Mouse (Mus musculus) heart, embryonic 10.5 days (tissue): ENCODE data around the gene Jmjd7. TPM values are rescaled to one million over a fixed set of nuclear protein-coding genes. Genes with fewer than 3 reads are reported as not detected.

Experiments used
- DNase-seq: peaks from one replicate; pipeline ENCODE4 v3.0.0-alpha.2; 2017; ENCODE audit warnings: low spot score
- H3K27ac ChIP-seq: fragments of 300-500 bp; sonication (generic); 2 replicates; pipeline ENCODE4 v1.5.1; 2016; ENCODE audit warnings: mild to moderate bottlenecking
- H3K27me3 ChIP-seq: fragments of 300-500 bp; sonication (generic); 2 replicates; pipeline ENCODE4 v1.6.1; 2016; ENCODE audit warnings: mild to moderate bottlenecking; ENCODE audit not compliant: poor library complexity, insufficient read depth, severe bottlenecking
- H3K36me3 ChIP-seq: fragments of 300-500 bp; sonication (generic); 2 replicates; pipeline ENCODE4 v1.6.1; 2016; ENCODE audit warnings: mild to moderate bottlenecking, moderate library complexity
- H3K4me1 ChIP-seq: fragments of 300-500 bp; sonication (generic); 2 replicates; pipeline ENCODE4 v1.6.1; 2016; ENCODE audit warnings: mild to moderate bottlenecking
- H3K4me3 ChIP-seq: fragments of 300-500 bp; sonication (generic); 2 replicates; pipeline ENCODE4 v1.5.1; 2016; ENCODE audit warnings: mild to moderate bottlenecking, moderate library complexity
- H3K9me3 ChIP-seq: fragments of 300-500 bp; sonication (generic); 2 replicates; pipeline ENCODE4 v1.6.1; 2016; ENCODE audit warnings: mild to moderate bottlenecking, moderate library complexity
- WGBS: fragments of 180-500 bp; shearing (Covaris S2); methylation state at CpG from one replicate; pipeline ENCODE4 v1.1.7; 2016; 5-methylcytosine and 5-hydroxymethylcytosine counted together
- polyA plus RNA-seq: library from polyadenylated mRNA; unstranded; fragments of >200 nt; fragmentation: Nextera tagmentation; extraction: Ambion mirVana; gene quantifications from 2 replicates; pipeline ENCODE4 v1.2.1, GENCODE M21; 2016

The Jmjd7 gene
- polyA plus RNA-seq, 1 experiment from 2014 or later: 17.6 TPM

DNA sequence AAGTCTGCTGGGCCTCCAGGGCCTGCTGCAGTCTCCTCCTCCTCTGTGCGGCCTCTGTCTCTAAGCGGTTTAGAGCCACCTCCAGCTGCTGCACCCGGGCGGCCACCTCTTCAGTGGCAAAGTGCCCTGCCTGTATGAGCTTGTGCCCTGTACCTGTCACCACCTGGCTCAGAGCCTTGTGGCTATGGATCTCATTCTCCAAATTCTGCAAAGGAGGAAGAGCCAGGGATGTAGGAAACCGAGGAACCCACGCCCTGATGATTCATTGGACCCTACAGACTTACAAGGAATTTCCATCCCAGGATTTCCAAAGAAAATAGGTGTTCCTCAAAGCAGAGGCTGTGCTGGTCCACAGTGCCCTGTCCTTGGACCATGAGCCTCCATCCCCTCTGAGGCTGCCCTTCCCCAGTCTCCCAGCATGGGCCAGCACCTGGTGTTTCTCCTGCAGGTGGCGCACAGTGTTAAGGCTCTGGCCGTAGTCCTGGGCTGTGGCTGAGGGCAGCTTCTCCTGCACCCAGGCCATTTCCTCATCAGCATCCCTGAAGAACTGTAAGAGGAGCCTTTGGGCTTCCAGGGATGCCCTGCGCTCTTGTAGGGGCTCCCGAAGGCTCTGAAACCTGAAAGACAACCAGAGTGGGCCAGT lies 22.5 kb downstream of the Jmjd7 start:
- DNase-seq: no peak
- Histone ChIP-seq H3K27ac (no peak overlapping the region), H3K36me3 (no peaks in the 10 kb centered on the region), H3K27me3 (peaks cover 49% of the 10 kb centered on the region; the same call in 1 of the 2 replicates), H3K9me3 (no peaks in the 10 kb centered on the region), H3K4me1 (peaks cover 11% of the 10 kb centered on the region; the same call in 1 of the 2 replicates), H3K4me3 (no peak overlapping the region)
- WGBS: 50% methylated on average over 10 of the region's 10 CpGs

DNA sequence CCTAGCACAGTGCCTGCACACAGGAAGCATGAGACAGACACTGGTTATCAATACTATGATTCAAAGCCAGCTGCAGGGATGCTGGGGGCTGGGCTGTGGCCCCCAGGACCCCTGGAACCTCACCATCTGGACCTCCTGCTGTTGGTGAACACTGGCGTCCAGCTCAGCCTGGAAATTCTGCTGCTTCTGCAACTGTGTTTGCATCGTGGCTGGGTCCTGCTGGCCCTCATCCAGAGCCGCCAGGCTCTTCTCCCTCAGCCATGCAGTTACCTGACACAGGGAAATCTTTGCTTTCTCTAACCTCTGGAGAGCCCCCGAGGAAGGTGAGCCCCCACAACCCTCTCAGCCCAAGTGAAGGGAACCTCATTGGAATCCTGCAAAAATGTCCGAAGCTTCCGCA lies 24.1 kb downstream of the Jmjd7 start:
- Histone ChIP-seq H3K36me3 (no peaks in the 10 kb centered on the region), H3K27me3 (peaks cover 40% of the 10 kb centered on the region; the same call in 1 of the 2 replicates), H3K9me3 (no peaks in the 10 kb centered on the region), H3K27ac (no peak overlapping the region), H3K4me1 (peaks cover 21% of the 10 kb centered on the region; the same call in 1 of the 2 replicates), H3K4me3 (no peak overlapping the region)
- no peak for DNase-seq
- 61% methylated on average over 6 of the region's 6 CpGs for WGBS

DNA sequence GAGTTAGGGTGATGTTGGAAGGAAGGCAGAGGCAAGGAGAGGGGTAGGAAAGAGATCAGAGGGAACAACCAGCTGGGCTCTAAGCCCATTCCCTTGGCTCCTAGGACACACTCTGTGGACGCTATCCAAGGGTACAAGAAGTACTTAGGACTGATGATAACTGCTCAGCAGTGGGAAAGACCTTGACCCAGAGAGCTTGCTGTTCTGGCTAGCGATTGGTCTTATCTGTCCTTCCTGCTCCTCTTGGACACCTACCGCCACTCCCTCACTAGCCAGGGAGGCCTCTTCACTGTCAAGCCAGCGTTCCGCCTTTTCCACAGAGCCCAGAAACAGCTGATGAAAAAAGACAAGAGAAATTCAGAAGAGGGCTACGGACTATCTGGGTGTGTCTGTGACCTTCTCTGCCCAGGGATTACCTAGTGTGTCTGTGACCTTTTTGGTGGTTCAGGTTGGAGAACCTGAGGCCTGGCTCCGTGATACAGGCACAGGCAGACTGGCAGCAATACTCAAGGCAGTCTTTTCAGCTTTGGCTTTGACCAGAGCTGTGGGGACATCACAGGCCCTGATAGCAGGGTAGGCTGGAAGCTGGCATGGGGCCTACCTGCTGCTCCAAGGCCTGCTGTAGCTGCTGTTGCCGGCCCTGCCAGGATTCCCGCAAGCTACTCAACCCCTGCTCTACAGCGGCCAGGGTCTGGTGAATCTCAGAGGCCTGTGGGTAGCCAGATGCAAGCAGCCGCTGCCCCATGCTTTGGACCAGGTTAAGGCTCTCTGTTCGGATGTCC lies 27.7 kb downstream of the Jmjd7 start:
- peaks cover 29% of the 10 kb centered on the region for H3K27me3 ChIP-seq
- H3K27ac ChIP-seq: no peak overlapping the region
- no peaks in the 10 kb centered on the region for H3K36me3 ChIP-seq
- no peaks in the 10 kb centered on the region for H3K9me3 ChIP-seq
- peaks cover 17% of the 10 kb centered on the region; the same call in 1 of the 2 replicates for H3K4me1 ChIP-seq
- no peak for DNase-seq
- H3K4me3 ChIP-seq: no peak overlapping the region
- 65% methylated on average over 12 of the region's 12 CpGs for WGBS

GRCm38 (mm10) chr2:120055923-120056322 lies 28.6 kb downstream of the Jmjd7 start:
- peaks cover 17% of the 10 kb centered on the region; the same call in 1 of the 2 replicates for H3K4me1 ChIP-seq
- no peak for DNase-seq
- no peak overlapping the region for H3K27ac ChIP-seq
- H3K9me3 ChIP-seq: no peaks in the 10 kb centered on the region
- H3K4me3 ChIP-seq: no peak overlapping the region
- no peaks in the 10 kb centered on the region for H3K36me3 ChIP-seq
- H3K27me3 ChIP-seq: peaks cover 25% of the 10 kb centered on the region
- WGBS: 88% methylated on average over 10 of the region's 10 CpGs

- DNase-seq: no peak
- Histone ChIP-seq H3K4me3 (no peak overlapping the region), H3K36me3 (no peaks in the 10 kb centered on the region), H3K27me3 (peaks cover 35% of the 10 kb centered on the region), H3K27ac (no peak overlapping the region), H3K4me1 (peaks cover 19% of the 10 kb centered on the region), H3K9me3 (no peaks in the 10 kb centered on the region)
- WGBS: 75% methylated on average over 4 of the region's 4 CpGs
Measured at GRCm38 (mm10) chr2:120058818-120059217, 31.5 kb downstream of the Jmjd7 start.

GRCm38 (mm10) chr2:120059466-120059865 lies 32.2 kb downstream of the Jmjd7 start:
- Histone ChIP-seq H3K27ac (no peak overlapping the region), H3K36me3 (no peaks in the 10 kb centered on the region), H3K9me3 (no peaks in the 10 kb centered on the region), H3K4me1 (peaks cover 19% of the 10 kb centered on the region), H3K27me3 (peaks cover 42% of the 10 kb centered on the region), H3K4me3 (no peak overlapping the region)
- WGBS: 78% methylated on average over 3 of the region's 3 CpGs
- no peak for DNase-seq

DNA sequence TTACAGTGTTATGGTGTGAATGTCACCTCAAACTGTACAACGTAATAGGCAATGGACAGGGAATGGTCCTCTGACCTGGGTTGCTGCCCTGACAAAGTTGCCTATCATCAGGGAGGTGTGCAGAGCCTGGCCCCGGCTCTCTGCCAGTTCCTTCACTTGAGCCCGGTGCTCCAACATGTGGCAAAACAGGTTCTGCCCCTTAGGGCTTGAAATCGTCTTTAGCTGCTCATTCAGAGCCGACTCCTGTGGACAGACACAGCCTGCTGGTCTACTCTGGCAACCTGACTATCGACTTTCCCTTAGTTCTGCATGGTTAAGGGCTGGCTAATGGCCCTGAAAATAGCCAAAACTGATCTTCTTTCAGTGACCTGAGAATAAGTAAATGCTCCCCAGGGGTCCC lies 32.9 kb downstream of the Jmjd7 start:
- no peaks in the 10 kb centered on the region for H3K36me3 ChIP-seq
- H3K4me1 ChIP-seq: peaks cover 12% of the 10 kb centered on the region
- no peaks in the 10 kb centered on the region for H3K9me3 ChIP-seq
- no peak overlapping the region for H3K27ac ChIP-seq
- no peak overlapping the region for H3K4me3 ChIP-seq
- DNase-seq: no peak
- H3K27me3 ChIP-seq: peaks cover 47% of the 10 kb centered on the region
- 71% methylated on average over 6 of the region's 6 CpGs for WGBS

GRCm38 (mm10) chr2:120060651-120061050 lies 33.4 kb downstream of the Jmjd7 start:
- WGBS: 67% methylated on average over 9 of the region's 9 CpGs
- Histone ChIP-seq H3K4me3 (no peak overlapping the region), H3K36me3 (no peaks in the 10 kb centered on the region)

DNA sequence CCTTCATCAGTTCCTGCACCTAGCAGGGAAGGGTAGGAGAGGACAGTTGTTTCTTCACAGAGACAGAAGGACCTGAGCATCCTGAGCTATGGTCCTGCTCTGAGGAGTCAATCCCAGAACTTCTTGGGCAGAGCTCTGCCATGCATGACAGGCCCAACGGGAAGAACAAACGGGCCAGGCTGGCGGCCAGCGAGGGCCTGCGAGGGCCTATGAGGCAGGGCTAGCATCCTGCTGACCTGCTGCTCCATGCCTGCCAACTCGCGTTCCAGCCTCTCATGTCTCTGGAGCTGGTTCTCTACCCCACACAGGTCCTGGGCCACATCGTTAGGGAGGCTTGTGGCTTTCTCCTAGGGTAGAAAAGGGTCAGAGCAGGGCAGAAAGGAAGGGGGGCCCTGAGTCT lies 35.0 kb downstream of the Jmjd7 start:
- no peak overlapping the region for H3K27ac ChIP-seq
- H3K4me3 ChIP-seq: no peak overlapping the region
- H3K27me3 ChIP-seq: peaks cover 51% of the 10 kb centered on the region

More at GRCm38 (mm10) chr2:120060651-120061050, 33.4 kb downstream of the Jmjd7 start:
- no peak for DNase-seq
- Histone ChIP-seq H3K27me3 (peaks cover 48% of the 10 kb centered on the region), H3K9me3 (no peaks in the 10 kb centered on the region), H3K27ac (no peak overlapping the region), H3K4me1 (peaks cover 8% of the 10 kb centered on the region; the same call in 1 of the 2 replicates)

GRCm38 (mm10) chr2:120064639-120065038 lies 37.4 kb downstream of the Jmjd7 start:
- peaks cover 62% of the 10 kb centered on the region for H3K27me3 ChIP-seq
- no peak overlapping the region for H3K4me3 ChIP-seq
- no peak overlapping the region for H3K27ac ChIP-seq
- no peak for DNase-seq
- no peaks in the 10 kb centered on the region for H3K9me3 ChIP-seq
- WGBS: 74% methylated on average over 6 of the region's 6 CpGs
- peaks cover 8% of the 10 kb centered on the region for H3K4me1 ChIP-seq
- H3K36me3 ChIP-seq: no peaks in the 10 kb centered on the region

More for the DNA sequence above, 35.0 kb downstream of the Jmjd7 start:
- no peak for DNase-seq
- no peaks in the 10 kb centered on the region for H3K36me3 ChIP-seq
- 85% methylated on average over 8 of the region's 8 CpGs for WGBS
- H3K4me1 ChIP-seq: peaks cover 3% of the 10 kb centered on the region; the same call in 1 of the 2 replicates
- H3K9me3 ChIP-seq: no peaks in the 10 kb centered on the region

- 87% methylated on average over 10 of the region's 10 CpGs for WGBS
- Histone ChIP-seq H3K4me1 (peaks cover 9% of the 10 kb centered on the region), H3K27me3 (peaks cover 64% of the 10 kb centered on the region), H3K9me3 (no peaks in the 10 kb centered on the region), H3K27ac (no peak overlapping the region), H3K36me3 (no peaks in the 10 kb centered on the region), H3K4me3 (no peak overlapping the region)
- no peak for DNase-seq
Measured at GRCm38 (mm10) chr2:120065243-120065642, 38.0 kb downstream of the Jmjd7 start.

- Histone ChIP-seq H3K27me3 (peaks cover 66% of the 10 kb centered on the region), H3K36me3 (no peaks in the 10 kb centered on the region)
- WGBS: 76% methylated on average over 3 of the region's 3 CpGs
Measured at GRCm38 (mm10) chr2:120066224-120066623, 38.9 kb downstream of the Jmjd7 start.

More at GRCm38 (mm10) chr2:120066224-120066623, 38.9 kb downstream of the Jmjd7 start:
- no peak overlapping the region for H3K27ac ChIP-seq
- H3K4me3 ChIP-seq: no peak overlapping the region
- no peak for DNase-seq
- H3K4me1 ChIP-seq: peaks cover 12% of the 10 kb centered on the region
- H3K9me3 ChIP-seq: no peaks in the 10 kb centered on the region
